Mouse (Mus musculus) heart, adult 2 months (tissue): ENCODE measurements at regions not wholly inside any gene's neighbourhood (a gene's known extent, or its start where the extent isn't known, plus 50 kb on each side); places are given as distances from the start of the nearest gene placed in this dataset.

ENCODE experiments used
- DNase-seq, 2 experiments: peaks; one replicate each; pipeline ENCODE4 v3.0.0; 2021
- H3K27ac ChIP-seq: fragments of 200-600 bp; 2 replicates; pipeline ENCODE4 v1.8.1; 2022
- H3K27me3 ChIP-seq: fragments of 200-500 bp; 2 replicates; pipeline ENCODE4 v1.6.1; 2012; ENCODE audit warnings: mild to moderate bottlenecking, low read length, inconsistent platforms, mixed read lengths; ENCODE audit not compliant: control insufficient read depth, insufficient read depth
- H3K36me3 ChIP-seq: fragments of 200-500 bp; 2 replicates; pipeline ENCODE4 v1.6.1; 2012; ENCODE audit warnings: low read length, inconsistent platforms; ENCODE audit not compliant: control insufficient read depth, insufficient read depth
- H3K4me1 ChIP-seq: fragments of 200-500 bp; 2 replicates; pipeline ENCODE4 v1.6.1; 2011; ENCODE audit warnings: low read length; ENCODE audit not compliant: control insufficient read depth, insufficient read depth
- H3K4me3 ChIP-seq: fragments of 200-600 bp; 2 replicates; pipeline ENCODE4 v1.8.1; 2022
- H3K79me2 ChIP-seq: fragments of 200-500 bp; replicated peaks from 2 replicates; pipeline ENCODE4 v1.6.1; 2012; ENCODE audit warnings: mild to moderate bottlenecking, inconsistent platforms, low read length, moderate library complexity, mixed read lengths; ENCODE audit not compliant: control insufficient read depth, insufficient read depth
- H3K9ac ChIP-seq: fragments of 200-500 bp; 2 replicates; pipeline ENCODE4 v1.6.1; 2012; ENCODE audit warnings: low read depth, mild to moderate bottlenecking, control low read depth, inconsistent platforms, low read length, mixed read lengths
- CTCF ChIP-seq: fragments of 200-600 bp; IDR thresholded peaks from 2 replicates; pipeline ENCODE4 v1.8.1; 2022; ENCODE audit warnings: antibody characterized with exemption, mild to moderate bottlenecking, moderate library complexity
- EP300 ChIP-seq: fragments of 200-500 bp; IDR thresholded peaks from 2 replicates; pipeline ENCODE4 v1.6.1; 2011; ENCODE audit warnings: low read depth, low read length, control low read depth; ENCODE audit not compliant: insufficient read depth
- POLR2A ChIP-seq: fragments of 200-500 bp; IDR thresholded peaks from 2 replicates; pipeline ENCODE4 v1.6.1; 2011; ENCODE audit warnings: mild to moderate bottlenecking, low read depth, low read length, control low read depth; ENCODE audit not compliant: insufficient read depth
- WGBS: fragments of 180-500 bp; shearing (Covaris S2); methylation state at CpG from one replicate; pipeline ENCODE4 v1.1.7; 2018; 5-methylcytosine and 5-hydroxymethylcytosine counted together
- intact Hi-C: fragments of 180-260 bp; cut with DNase I; formaldehyde crosslinking; loops from one replicate; pipeline ENCODE4 v1.15.1; 2025

GRCm38 (mm10) chr10:91314441-91314840, 133.3 kb upstream of the Tmpo start:
- Histone ChIP-seq H3K4me1 (peaks cover 1% of the 10 kb centered on the region; the same call in 1 of the 2 replicates), H3K4me3 (no peak overlapping the region), H3K9ac (no peak overlapping the region), H3K27me3 (no peaks in the 10 kb centered on the region), H3K27ac (no peak overlapping the region), H3K36me3 (no peaks in the 10 kb centered on the region), H3K79me2 (no peaks in the 10 kb centered on the region)
- no peak for DNase-seq
- WGBS = 87% methylated on average over 1 of the region's 1 CpGs
- TF ChIP-seq EP300 (no peak), POLR2A (no peak), CTCF (no peak)
- intact Hi-C loops = loop anchor here (10.0 kb wide), 1 partner anchor 190 kb away; no protein-coding TSS in a partner anchor

- peak in 1 of 2 experiments; percentile 14 for DNase-seq
- TF ChIP-seq POLR2A (no peak), EP300 (no peak), CTCF (no peak)
- intact Hi-C loops = loop anchor here (10.0 kb wide), 1 partner anchor 191 kb away; no protein-coding TSS in a partner anchor
Measured at GRCm38 (mm10) chr10:91313316-91313715, 132.2 kb upstream of the Tmpo start.

GRCm38 (mm10) chr10:91312913-91313312, 131.8 kb upstream of the Tmpo start:
- H3K9ac ChIP-seq = no peak overlapping the region
- intact Hi-C loops = loop anchor here (10.0 kb wide), 1 partner anchor 192 kb away; no protein-coding TSS in a partner anchor
- no peaks in the 10 kb centered on the region for H3K79me2 ChIP-seq
- 47% methylated on average over 5 of the region's 5 CpGs for WGBS
- H3K27ac ChIP-seq = no peak overlapping the region
- no peaks in the 10 kb centered on the region for H3K36me3 ChIP-seq
- H3K4me1 ChIP-seq = peaks cover 1% of the 10 kb centered on the region; the same call in 1 of the 2 replicates
- no peak overlapping the region for H3K4me3 ChIP-seq
- no peak for DNase-seq
- TF ChIP-seq EP300 (no peak), CTCF (no peak), POLR2A (no peak)
- H3K27me3 ChIP-seq = no peaks in the 10 kb centered on the region

More at GRCm38 (mm10) chr10:91313316-91313715, 132.2 kb upstream of the Tmpo start:
- Histone ChIP-seq H3K9ac (no peak overlapping the region), H3K27me3 (no peaks in the 10 kb centered on the region), H3K4me1 (peaks cover 1% of the 10 kb centered on the region; the same call in 1 of the 2 replicates), H3K36me3 (no peaks in the 10 kb centered on the region), H3K4me3 (no peak overlapping the region), H3K27ac (no peak overlapping the region), H3K79me2 (no peaks in the 10 kb centered on the region)
- 24% methylated on average over 3 of the region's 3 CpGs for WGBS

GRCm38 (mm10) chr10:91300067-91300466, 119.0 kb upstream of the Tmpo start:
- WGBS = 25% methylated on average over 7 of the region's 7 CpGs
- H3K79me2 ChIP-seq = no peaks in the 10 kb centered on the region
- no peak overlapping the region for H3K9ac ChIP-seq
- TF ChIP-seq EP300 (no peak), CTCF (no peak), POLR2A (no peak)
- no peak overlapping the region for H3K4me3 ChIP-seq
- intact Hi-C loops = no loop called here
- peak in 1 of 2 experiments; percentile 12 for DNase-seq
- H3K27ac ChIP-seq = peak overlapping the region; percentile 21; the same call in 1 of the 2 replicates
- H3K27me3 ChIP-seq = no peaks in the 10 kb centered on the region
- H3K4me1 ChIP-seq = peaks cover 5% of the 10 kb centered on the region
- no peaks in the 10 kb centered on the region; the same call in 1 of the 2 replicates for H3K36me3 ChIP-seq

- Histone ChIP-seq H3K79me2 (no peaks in the 10 kb centered on the region), H3K4me3 (no peak overlapping the region), H3K27me3 (no peaks in the 10 kb centered on the region), H3K4me1 (peaks cover 5% of the 10 kb centered on the region), H3K36me3 (no peaks in the 10 kb centered on the region; the same call in 1 of the 2 replicates), H3K9ac (no peak overlapping the region), H3K27ac (no peak overlapping the region)
- intact Hi-C loops = loop anchor here (5.0 to 10.0 kb wide), 3 partner anchors 134 to 1354 kb away; no protein-coding TSS in a partner anchor
- WGBS = 33% methylated on average over 9 of the region's 9 CpGs
- DNase-seq = peak in 1 of 2 experiments; percentile 6
- TF ChIP-seq POLR2A (no peak), EP300 (no peak), CTCF (peak; percentile 87)
Measured at GRCm38 (mm10) chr10:91297792-91298460, 116.8 kb upstream of the Tmpo start.

GRCm38 (mm10) chr10:91295345-91295744, 114.2 kb upstream of the Tmpo start:
- Histone ChIP-seq H3K27ac (no peak overlapping the region), H3K27me3 (no peaks in the 10 kb centered on the region), H3K9ac (no peak overlapping the region), H3K36me3 (no peaks in the 10 kb centered on the region; the same call in 1 of the 2 replicates), H3K4me3 (no peak overlapping the region), H3K4me1 (peaks cover 4% of the 10 kb centered on the region), H3K79me2 (no peaks in the 10 kb centered on the region)
- intact Hi-C loops = loop anchor here (5.0 to 10.0 kb wide), 3 partner anchors 137 to 1357 kb away; no protein-coding TSS in a partner anchor
- TF ChIP-seq POLR2A = no peak
- TF ChIP-seq EP300 = no peak
- peak; percentile 65 for TF ChIP-seq CTCF
- 85% methylated on average over 8 of the region's 8 CpGs for WGBS
- DNase-seq = no peak
